Mouse (Mus musculus) CH12.LX (cell line): ENCODE results near the gene Timm23. TPM values are rescaled to one million over a fixed set of nuclear protein-coding genes. Genes with fewer than 3 reads are reported as not detected.

Experiments
- DNase-seq: peaks from one replicate; pipeline ENCODE4 v3.0.0-alpha.2; 2013; ENCODE audit errors: extremely low read depth
- H3K27ac ChIP-seq: 2 replicates; pipeline ENCODE4 v1.5.1; 2012; ENCODE audit warnings: low read depth, mild to moderate bottlenecking, control low read depth, moderate library complexity; ENCODE audit not compliant: insufficient read depth
- H3K27me3 ChIP-seq: replicated peaks from 2 replicates; pipeline ENCODE3; 2012; ENCODE audit warnings: inconsistent platforms
- H3K36me3 ChIP-seq, 2 experiments: replicated peaks in 1 of 2; 2 replicates each; pipeline versions ENCODE3 to v1.6.1; 2012; ENCODE audit warnings: inconsistent platforms in 1 of 2, low read length in 1 of 2, mild to moderate bottlenecking in 1 of 2, mixed read lengths in 1 of 2, moderate library complexity in 1 of 2; ENCODE audit not compliant: control insufficient read depth in 1 of 2, insufficient read depth in 1 of 2
- H3K4me1 ChIP-seq, 2 experiments: 2 replicates each; pipeline ENCODE4 v1.6.1; 2012; ENCODE audit warnings: inconsistent platforms in 1 of 2, moderate library complexity in 1 of 2; ENCODE audit not compliant: insufficient read depth in 2 of 2, control insufficient read depth in 1 of 2
- H3K4me2 ChIP-seq: 2 replicates; pipeline ENCODE4 v1.6.1; 2012; ENCODE audit warnings: low read depth, mild to moderate bottlenecking, control low read depth; ENCODE audit not compliant: poor library complexity, insufficient read depth, severe bottlenecking
- H3K4me3 ChIP-seq, 3 experiments: fragments of 150-350 bp in 1 of 3; sonication (generic) in 1 of 3; replicated peaks in 1 of 3; 2 replicates each; pipeline versions ENCODE3 to v1.5.1; 2011 to 2012; ENCODE audit warnings: low read depth in 2 of 3, low read length in 2 of 3, mild to moderate bottlenecking in 2 of 3, moderate library complexity in 2 of 3, control low read depth in 1 of 3, improper control_type of control experiment in 1 of 3, inconsistent platforms in 1 of 3, mixed read lengths in 1 of 3; ENCODE audit not compliant: poor library complexity in 1 of 3
- H3K79me2 ChIP-seq: replicated peaks from 2 replicates; pipeline ENCODE4 v1.6.1; 2012; ENCODE audit warnings: mild to moderate bottlenecking, moderate library complexity; ENCODE audit not compliant: control insufficient read depth, poor library complexity, insufficient read depth, severe bottlenecking; ENCODE audit errors: extremely low read depth
- H3K9ac ChIP-seq: 2 replicates; pipeline ENCODE4 v1.6.1; 2012; ENCODE audit warnings: low read depth, mild to moderate bottlenecking, control low read depth, moderate library complexity; ENCODE audit not compliant: insufficient read depth
- H3K9me3 ChIP-seq: replicated peaks from 2 replicates; pipeline ENCODE3; 2012; ENCODE audit warnings: low read length, inconsistent platforms, mixed read lengths
- BHLHE40 ChIP-seq: IDR thresholded peaks from 2 replicates; pipeline ENCODE4 v1.6.1; 2011; ENCODE audit warnings: mild to moderate bottlenecking, low read depth, low read length, improper control_type of control experiment
- CHD2 ChIP-seq: IDR thresholded peaks from 2 replicates; pipeline ENCODE4 v1.6.1; 2011; ENCODE audit warnings: low read length, improper control_type of control experiment
- E2F4 ChIP-seq: IDR thresholded peaks from 2 replicates; pipeline ENCODE4 v1.6.1; 2011; ENCODE audit warnings: low read depth, low read length, improper control_type of control experiment; ENCODE audit not compliant: insufficient replicate concordance
- ELF1 ChIP-seq: IDR thresholded peaks from 2 replicates; pipeline ENCODE4 v1.6.1; 2014; ENCODE audit warnings: low read depth, mild to moderate bottlenecking, inconsistent platforms, low read length, improper control_type of control experiment
- ETS1 ChIP-seq: conservative IDR thresholded peaks from 2 replicates; pipeline ENCODE4 v1.6.1; 2012; ENCODE audit warnings: low read depth, mild to moderate bottlenecking, inconsistent platforms, low read length, improper control_type of control experiment, moderate library complexity
- GABPA ChIP-seq: IDR thresholded peaks from 2 replicates; pipeline ENCODE4 v1.6.1; 2012; ENCODE audit warnings: low read depth, low read length, improper control_type of control experiment, inconsistent platforms; ENCODE audit not compliant: insufficient replicate concordance
- HCFC1 ChIP-seq: IDR thresholded peaks from 2 replicates; pipeline ENCODE4 v1.6.1; 2012; ENCODE audit warnings: low read depth, mild to moderate bottlenecking, inconsistent platforms, low read length, improper control_type of control experiment
- JUN ChIP-seq: IDR thresholded peaks from 2 replicates; pipeline ENCODE4 v1.6.1; 2011; ENCODE audit warnings: low read depth, mild to moderate bottlenecking, low read length, improper control_type of control experiment, moderate library complexity; ENCODE audit not compliant: insufficient read depth
- JUND ChIP-seq: conservative IDR thresholded peaks from 2 replicates; pipeline ENCODE4 v1.6.1; 2011; ENCODE audit warnings: low read depth, low read length, improper control_type of control experiment
- MAFK ChIP-seq: IDR thresholded peaks from 2 replicates; pipeline ENCODE4 v1.6.1; 2011; ENCODE audit warnings: low read length, improper control_type of control experiment; ENCODE audit not compliant: insufficient replicate concordance
- MAX ChIP-seq: IDR thresholded peaks from 2 replicates; pipeline ENCODE4 v1.6.1; 2011; ENCODE audit warnings: low read length, improper control_type of control experiment
- MAZ ChIP-seq: IDR thresholded peaks from 2 replicates; pipeline ENCODE4 v1.6.1; 2012; ENCODE audit warnings: low read depth, mild to moderate bottlenecking, inconsistent platforms, low read length, improper control_type of control experiment, moderate library complexity
- MEF2A ChIP-seq: IDR thresholded peaks from 2 replicates; pipeline ENCODE4 v1.6.1; 2014; ENCODE audit warnings: low read depth, mild to moderate bottlenecking, inconsistent platforms, low read length, improper control_type of control experiment, borderline replicate concordance
- MXI1 ChIP-seq: IDR thresholded peaks from 2 replicates; pipeline ENCODE4 v1.6.1; 2011; ENCODE audit warnings: mild to moderate bottlenecking, low read depth, low read length, improper control_type of control experiment
- MYC ChIP-seq: IDR thresholded peaks from 2 replicates; pipeline ENCODE4 v1.6.1; 2011; ENCODE audit warnings: low read depth, mild to moderate bottlenecking, improper control_type of control experiment, low read length
- NELFE ChIP-seq: IDR thresholded peaks from 2 replicates; pipeline ENCODE4 v1.6.1; 2011; ENCODE audit warnings: low read depth, low read length, improper control_type of control experiment
- NRF1 ChIP-seq: IDR thresholded peaks from 2 replicates; pipeline ENCODE4 v1.6.1; 2014; ENCODE audit warnings: low read depth, mild to moderate bottlenecking, inconsistent platforms, low read length, improper control_type of control experiment, moderate library complexity
- POLR2A ChIP-seq: IDR thresholded peaks from 2 replicates; pipeline ENCODE4 v1.6.1; 2011; ENCODE audit warnings: low read depth, mild to moderate bottlenecking, improper control_type of control experiment, low read length
- POLR2AphosphoS2 ChIP-seq: IDR thresholded peaks from 2 replicates; pipeline ENCODE4 v1.6.1; 2011; ENCODE audit warnings: low read depth, low read length, improper control_type of control experiment
- RAD21 ChIP-seq: IDR thresholded peaks from 2 replicates; pipeline ENCODE4 v1.6.1; 2011; ENCODE audit warnings: low read depth, mild to moderate bottlenecking, low read length, improper control_type of control experiment, moderate library complexity
- RCOR1 ChIP-seq: conservative IDR thresholded peaks from 2 replicates; pipeline ENCODE4 v1.6.1; 2012; ENCODE audit warnings: low read depth, mild to moderate bottlenecking, inconsistent platforms, low read length, improper control_type of control experiment
- SMC3 ChIP-seq: IDR thresholded peaks from 2 replicates; pipeline ENCODE4 v1.6.1; 2011; ENCODE audit warnings: low read depth, low read length, improper control_type of control experiment
- UBTF ChIP-seq: IDR thresholded peaks from 2 replicates; pipeline ENCODE4 v1.6.1; 2012; ENCODE audit warnings: low read depth, mild to moderate bottlenecking, inconsistent platforms, low read length, improper control_type of control experiment, moderate library complexity
- USF1 ChIP-seq: IDR thresholded peaks from 2 replicates; pipeline ENCODE4 v1.6.1; 2014; ENCODE audit warnings: low read depth, mild to moderate bottlenecking, inconsistent platforms, low read length, improper control_type of control experiment
- USF2 ChIP-seq: conservative IDR thresholded peaks from 2 replicates; pipeline ENCODE4 v1.6.1; 2011; ENCODE audit warnings: low read depth, low read length, improper control_type of control experiment
- ZC3H11A ChIP-seq: IDR thresholded peaks from 2 replicates; pipeline ENCODE4 v1.6.1; 2012; ENCODE audit warnings: low read depth, mild to moderate bottlenecking, inconsistent platforms, low read length, improper control_type of control experiment
- ZMIZ1 ChIP-seq: IDR thresholded peaks from 2 replicates; pipeline ENCODE4 v1.6.1; 2012; ENCODE audit warnings: low read depth, mild to moderate bottlenecking, inconsistent platforms, low read length, improper control_type of control experiment
- ZNF384 ChIP-seq: IDR thresholded peaks from 2 replicates; pipeline ENCODE4 v1.6.1; 2012; ENCODE audit warnings: low read depth, low read length, improper control_type of control experiment, inconsistent platforms
- dilution Hi-C: fragments of 300-500 bp; cut with MboI; formaldehyde crosslinking; loops from 2 replicates; pipeline ENCODE4 v1.14.3; 2020; ENCODE audit warnings: low sequenced_read_pairs; ENCODE audit not compliant: extremely low pct_unique_long_range_greater_than_20kb, extremely low pct_ligation_motif_present
- in situ Hi-C: fragments of 300-500 bp; cut with MboI; formaldehyde crosslinking; loops from 3 replicates; pipeline ENCODE4 v1.14.3; 2019; ENCODE audit warnings: low sequenced_read_pairs, low pct_ligation_motif_present, low pct_unique_long_range_greater_than_20kb, mixed read lengths
- polyA plus RNA-seq: library from polyadenylated mRNA; unstranded; fragments of >175 nt; gene quantifications from 2 replicates; pipeline ENCODE4 v1.2.1, GENCODE M21; 2012; ENCODE audit warnings: low read depth; ENCODE audit not compliant: insufficient read length
- total RNA-seq, 2 experiments: library from RNA; depleted of rRNA; stranded (reverse); fragments of 300-350 nt in 1 of 2; fragments of >200 nt in 1 of 2; gene quantifications; 2 replicates each; pipeline ENCODE4 v1.2.3; 2012 to 2014

Gene Timm23
- total and polyA plus RNA-seq, 3 experiments = 285 to 558 (median 495) TPM

DNA sequence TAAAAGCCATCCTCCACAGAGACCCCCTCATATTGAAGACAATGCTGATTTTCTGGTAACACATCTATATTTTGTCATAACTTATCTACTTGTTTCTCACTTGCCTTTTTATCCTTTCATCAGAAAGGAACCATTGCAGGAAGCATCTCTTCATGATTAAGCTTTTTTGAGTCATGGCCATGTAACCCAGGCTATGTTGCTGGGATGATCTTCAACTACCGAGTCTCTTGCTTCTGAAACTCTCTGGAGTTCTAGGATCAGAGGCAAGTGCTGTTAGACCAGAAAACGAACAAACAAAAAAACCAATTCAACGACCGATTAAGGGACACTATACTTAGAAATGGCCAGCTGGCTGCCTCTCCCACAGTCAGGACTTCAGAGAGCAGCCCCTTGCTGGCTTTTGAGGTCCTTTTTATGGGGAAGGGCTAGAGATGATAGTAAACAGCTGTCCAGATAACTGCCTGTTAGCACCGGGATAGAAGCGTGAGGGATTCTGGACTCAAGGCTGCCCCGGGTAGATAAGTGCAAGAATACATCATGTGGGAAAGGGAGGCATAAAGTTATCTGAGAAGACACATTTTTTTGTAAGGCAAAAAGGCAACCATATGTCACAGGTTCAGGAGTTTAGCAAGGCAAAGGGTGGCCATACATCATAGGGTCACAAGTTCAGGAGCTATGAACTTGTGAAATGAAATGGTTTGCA is 55.7 kb downstream of the Timm23 start:
- dilution Hi-C loops = no loop called here

DNA sequence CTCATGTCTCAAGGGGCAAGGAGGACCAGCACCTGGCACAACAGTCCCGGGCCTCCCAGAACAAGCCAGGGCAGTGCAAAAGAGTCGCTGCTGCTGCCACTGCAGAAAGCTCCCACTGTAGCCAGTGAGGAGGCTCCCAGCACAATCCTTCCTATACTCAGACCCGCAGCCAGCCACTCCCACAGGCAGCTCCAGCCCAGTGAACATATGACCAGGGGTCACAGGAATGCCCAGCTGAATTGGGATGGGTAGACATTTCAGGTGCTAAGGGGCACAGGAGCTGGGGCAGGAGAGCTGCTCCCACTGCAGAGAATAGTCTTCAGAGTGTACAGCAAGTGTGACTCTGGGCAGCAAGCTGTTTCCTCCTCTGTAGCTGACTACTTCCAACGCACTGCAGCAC is 56.3 kb downstream of the Timm23 start:
- H3K36me3 ChIP-seq = no peaks in the 10 kb centered on the region
- dilution Hi-C loops = no loop called here
- H3K79me2 ChIP-seq = no peaks in the 10 kb centered on the region
- H3K9ac ChIP-seq = no peak overlapping the region
- H3K9me3 ChIP-seq = peaks cover 13% of the 10 kb centered on the region
- no peaks in the 10 kb centered on the region for H3K27me3 ChIP-seq
- TF ChIP-seq ETS1 (no peak), NELFE (no peak), ZC3H11A (no peak), CHD2 (no peak), POLR2AphosphoS2 (no peak), SMC3 (no peak), ELF1 (no peak), RCOR1 (no peak), ZNF384 (no peak), MAZ (no peak), UBTF (no peak), MAX (no peak), BHLHE40 (no peak), USF2 (no peak), JUND (no peak), ZMIZ1 (no peak), MXI1 (no peak), JUN (no peak)
- TF ChIP-seq, all 38 proteins: peak for 0
- no peak overlapping the region for H3K4me3 ChIP-seq
- peaks cover 0 to 3% of the 10 kb centered on the region in 2 experiments; a peak in 2 of 4 replicates for H3K4me1 ChIP-seq
- H3K4me2 ChIP-seq = no peak overlapping the region
- in situ Hi-C loops = no loop called here
- no peak for DNase-seq
- H3K27ac ChIP-seq = no peak overlapping the region

More for the DNA sequence above, 55.7 kb downstream of the Timm23 start:
- no peaks in the 10 kb centered on the region for H3K27me3 ChIP-seq
- TF ChIP-seq GABPA = no peak
- no peak for TF ChIP-seq USF1
- no peak for TF ChIP-seq ELF1
- no peak for TF ChIP-seq NRF1
- TF ChIP-seq MAFK = no peak
- no peak for TF ChIP-seq POLR2A
- TF ChIP-seq E2F4 = no peak
- no peak for TF ChIP-seq MXI1
- no peak for TF ChIP-seq HCFC1
- TF ChIP-seq RAD21 = no peak
- no peak for TF ChIP-seq MYC
- no peak for TF ChIP-seq MAX
- no peak for TF ChIP-seq JUND
- TF ChIP-seq MAZ = no peak
- TF ChIP-seq MEF2A = no peak
- TF ChIP-seq ZNF384 = no peak
- TF ChIP-seq UBTF = no peak
- no peak overlapping the region for H3K4me3 ChIP-seq
- DNase-seq = no peak
- H3K36me3 ChIP-seq = no peaks in the 10 kb centered on the region
- no peak overlapping the region for H3K27ac ChIP-seq
- peaks cover 13% of the 10 kb centered on the region for H3K9me3 ChIP-seq
- no peak overlapping the region for H3K4me2 ChIP-seq
- no peaks in the 10 kb centered on the region for H3K79me2 ChIP-seq
- H3K4me1 ChIP-seq = peaks cover 0 to 3% of the 10 kb centered on the region in 2 experiments; a peak in 2 of 4 replicates
- H3K9ac ChIP-seq = no peak overlapping the region
- in situ Hi-C loops = no loop called here
